Mouse (Mus musculus) lung, postnatal 14 days (tissue): ENCODE measurements at regions not wholly inside any gene's neighbourhood (a gene's known extent, or its start where the extent isn't known, plus 50 kb on each side); places are given as distances from the start of the nearest gene placed in this dataset.
"Not testable (repeated sequence)": the region's sequence is repeated elsewhere in the genome, so short reads cannot be mapped to it uniquely, and the experiment has no call there.

Experiments used
- DNase-seq: peaks from one replicate; pipeline ENCODE4 v3.0.0; 2021

DNA sequence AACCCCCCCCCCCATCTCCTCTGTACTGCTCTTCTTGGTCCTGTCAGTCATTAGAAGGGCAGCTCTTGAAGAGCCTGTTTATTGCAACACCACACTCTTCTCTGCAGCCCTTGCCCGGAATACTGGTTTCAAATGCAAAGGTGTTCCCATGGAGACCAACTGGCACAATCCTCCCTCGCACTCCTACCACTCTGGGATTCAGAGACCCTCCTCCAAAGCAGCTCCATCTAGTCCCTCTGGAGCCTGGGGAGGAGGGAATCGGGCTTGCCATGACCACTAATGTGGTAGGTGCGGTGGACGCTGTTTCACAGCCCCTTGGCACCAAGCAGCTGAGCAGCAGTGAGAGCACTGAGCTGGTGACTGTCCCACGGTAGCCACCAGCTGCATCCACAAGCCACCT is 83.1 kb downstream of the Stk35 start:
- no peak for DNase-seq

DNA sequence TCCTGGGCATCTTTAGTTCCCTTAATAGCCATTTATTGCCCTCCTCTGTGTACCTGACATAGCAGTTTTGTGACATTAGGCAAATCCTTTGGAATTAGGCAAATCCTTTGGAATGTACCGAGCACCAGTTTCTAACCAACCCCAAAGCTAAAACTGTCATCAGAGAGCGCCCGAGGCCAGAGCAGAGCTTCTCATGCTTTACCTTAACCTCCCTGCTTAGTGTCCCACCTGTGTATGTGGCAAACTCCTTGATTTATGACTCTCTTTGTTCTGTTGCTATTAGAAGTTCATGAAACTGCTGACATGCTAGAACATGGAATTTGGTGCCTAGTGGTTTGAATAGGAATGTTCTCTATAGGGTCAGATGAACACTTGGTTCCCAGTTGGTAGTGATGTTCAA is 84.0 kb downstream of the Stk35 start:
- DNase-seq: no peak

DNA sequence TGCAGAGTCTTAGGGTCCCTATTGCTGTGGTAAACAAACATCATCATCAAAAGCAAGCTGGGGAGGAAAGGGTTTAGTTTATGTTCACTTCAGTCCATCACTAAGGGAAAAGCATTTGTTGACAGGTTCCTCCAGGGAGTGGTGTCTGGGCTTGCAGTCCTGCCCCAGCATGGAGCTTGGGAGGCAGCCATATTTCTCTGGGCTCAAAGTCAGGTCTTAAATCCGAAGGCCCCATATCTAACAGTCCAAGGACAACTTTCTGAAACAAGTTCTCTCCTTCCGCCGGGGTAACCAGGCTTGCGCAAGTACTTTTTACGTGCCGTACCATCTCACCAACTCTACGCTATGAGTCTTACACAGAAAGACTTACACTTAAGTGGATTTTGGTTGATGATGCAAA is 85.2 kb downstream of the Stk35 start:
- DNase-seq: no peak

DNA sequence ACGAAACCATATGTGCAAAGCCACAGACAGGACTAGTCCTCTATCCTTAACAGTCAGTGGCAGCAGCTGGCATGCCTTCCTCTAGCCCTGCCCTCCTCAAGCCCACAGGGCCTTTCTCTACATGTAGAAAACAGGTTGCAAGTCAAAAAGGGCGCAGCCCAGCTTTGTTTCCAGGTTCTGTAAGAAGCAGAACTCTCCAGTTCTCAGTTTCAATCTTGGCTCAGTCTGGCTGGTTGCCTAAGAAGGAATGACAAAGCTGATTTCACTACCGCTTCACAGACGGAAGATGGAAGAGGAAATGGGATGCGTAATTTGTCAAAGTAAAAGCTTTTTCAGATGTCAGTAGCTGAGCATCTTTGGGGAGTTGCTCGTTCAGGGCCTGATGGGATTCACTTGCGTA is 92.9 kb downstream of the Stk35 start:
- DNase-seq: peak; percentile 24

DNA sequence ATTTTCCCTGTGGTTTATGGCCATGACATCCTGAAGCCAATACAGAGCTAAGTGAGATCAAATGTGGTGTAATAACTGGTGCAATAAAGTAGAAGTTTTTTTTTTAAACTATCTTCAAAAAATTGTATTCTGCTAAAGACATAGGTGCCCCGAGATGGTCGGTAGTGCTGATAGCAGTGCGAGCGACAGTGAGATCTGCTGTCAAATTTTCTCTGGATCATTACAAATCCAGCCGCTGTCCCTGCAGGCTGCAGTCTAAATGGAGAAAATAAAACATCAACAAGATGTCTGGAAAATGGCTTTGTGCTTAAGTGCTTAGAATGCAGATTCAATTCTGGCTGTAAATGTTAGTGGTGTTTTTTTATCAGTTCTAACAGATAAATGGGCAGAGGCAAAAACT is 93.5 kb downstream of the Stk35 start:
- no peak for DNase-seq

DNA sequence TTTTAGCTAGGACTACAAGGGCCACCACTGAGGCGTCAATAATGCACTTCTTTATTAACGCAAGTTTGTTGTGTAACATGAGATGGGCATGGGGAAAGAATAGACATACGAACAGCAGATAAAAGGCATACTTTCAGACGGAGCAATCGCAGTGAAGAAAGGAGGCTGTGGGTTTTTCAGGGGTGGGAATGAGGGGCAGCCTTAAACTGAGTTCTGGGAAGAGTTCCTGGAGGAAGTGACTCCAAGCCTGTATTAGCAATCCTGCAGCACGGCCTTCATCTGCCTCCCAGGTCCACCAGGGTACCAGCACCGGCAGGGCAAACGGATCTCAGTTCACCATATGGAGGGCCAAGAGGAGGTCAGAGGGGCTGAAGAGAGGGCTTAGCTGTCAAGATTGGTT is 94.6 kb downstream of the Stk35 start:
- DNase-seq: no peak

DNA sequence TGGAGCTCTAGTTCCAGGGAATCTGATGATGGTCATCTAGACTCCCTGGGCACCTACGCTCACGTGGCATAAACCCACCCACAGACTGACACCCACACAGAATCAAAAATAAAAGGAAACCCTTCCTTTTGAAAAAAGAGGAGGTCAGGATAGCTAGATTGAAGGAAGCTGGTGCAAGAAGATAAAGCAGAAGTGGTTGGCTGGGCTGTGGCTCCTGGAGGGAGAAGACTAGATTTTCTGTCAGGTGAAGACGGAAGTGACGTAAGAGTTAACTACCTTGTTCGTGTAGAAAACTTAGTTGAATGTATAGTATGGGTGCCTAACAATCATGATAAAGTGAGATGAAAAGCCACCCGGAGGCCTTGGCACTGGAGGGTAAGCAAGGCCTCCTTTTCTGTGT is 95.1 kb downstream of the Stk35 start:
- no peak for DNase-seq

DNA sequence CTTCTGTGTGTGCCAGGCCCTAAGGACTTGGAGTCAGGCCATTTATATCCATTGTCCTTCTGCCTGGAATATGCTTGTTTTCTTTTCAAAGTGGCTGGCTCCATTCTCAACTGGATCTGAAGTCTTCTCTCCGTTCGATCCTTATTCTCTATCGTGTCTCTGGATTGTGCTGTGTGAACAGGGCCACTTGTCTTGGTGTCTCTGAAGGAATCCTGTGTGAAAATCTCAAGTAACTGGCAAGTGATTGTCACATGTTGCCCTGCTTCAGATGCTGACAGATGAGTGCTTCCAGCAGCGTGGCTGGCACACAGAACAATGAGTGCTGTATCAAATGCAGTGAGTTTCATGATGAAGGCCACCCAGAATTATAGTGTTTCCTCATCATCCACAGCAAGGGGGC is 96.4 kb downstream of the Stk35 start:
- DNase-seq: no peak

DNA sequence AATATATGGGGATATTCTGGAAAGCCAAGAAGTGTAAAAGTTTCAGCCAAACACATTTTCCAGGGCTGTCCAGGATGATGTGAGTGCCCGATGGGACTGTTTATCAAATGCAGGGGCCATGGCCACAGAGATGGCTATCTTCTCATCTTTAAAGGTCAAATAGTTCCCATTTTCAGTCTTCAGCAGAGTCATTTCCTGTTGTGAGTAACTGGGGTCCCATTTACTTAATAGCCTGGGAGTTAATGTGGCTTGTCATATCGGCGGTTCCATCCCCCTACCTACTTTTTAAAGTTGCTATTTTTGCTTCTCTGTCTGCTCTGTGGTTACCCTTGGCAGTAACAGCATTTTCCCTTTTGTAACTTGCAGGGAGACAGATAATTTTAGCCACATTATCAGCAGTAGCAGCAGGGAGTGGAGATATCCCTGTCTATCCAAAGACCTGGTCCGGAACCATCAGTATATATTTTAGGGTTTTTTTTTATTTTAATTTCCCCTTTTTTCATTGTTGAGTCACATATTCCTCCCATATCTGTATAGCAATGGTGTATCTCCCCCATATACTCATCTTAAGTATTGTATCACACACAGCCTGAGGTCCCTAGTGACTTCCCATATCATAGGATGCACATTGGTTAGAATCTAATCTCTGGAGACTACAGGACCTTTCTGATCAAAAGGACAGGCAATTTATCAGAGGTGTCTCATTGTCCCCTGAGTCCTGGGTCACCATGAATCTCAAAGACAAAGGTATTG is 103.2 kb downstream of the Stk35 start:
- DNase-seq: no peak

DNA sequence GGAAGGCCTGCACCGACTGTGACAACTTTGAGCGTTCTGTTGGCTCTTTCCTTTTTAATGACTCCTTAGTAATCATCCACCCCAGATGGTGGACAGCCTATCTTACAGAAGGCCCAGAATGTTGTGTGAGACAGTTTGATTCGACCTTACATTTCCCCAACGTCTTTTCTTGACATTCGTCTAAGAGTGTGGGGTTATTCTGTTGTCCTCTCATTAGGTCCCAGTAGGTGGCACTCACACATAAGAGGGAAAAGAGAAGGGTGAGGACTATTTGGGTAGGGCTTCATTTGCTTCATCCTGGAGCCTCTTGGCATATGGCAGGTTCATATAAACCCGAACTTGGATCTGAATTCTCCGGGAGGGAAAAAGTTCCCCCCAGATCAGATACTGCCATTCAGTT is 104.4 kb downstream of the Stk35 start:
- DNase-seq: peak; percentile 34

DNA sequence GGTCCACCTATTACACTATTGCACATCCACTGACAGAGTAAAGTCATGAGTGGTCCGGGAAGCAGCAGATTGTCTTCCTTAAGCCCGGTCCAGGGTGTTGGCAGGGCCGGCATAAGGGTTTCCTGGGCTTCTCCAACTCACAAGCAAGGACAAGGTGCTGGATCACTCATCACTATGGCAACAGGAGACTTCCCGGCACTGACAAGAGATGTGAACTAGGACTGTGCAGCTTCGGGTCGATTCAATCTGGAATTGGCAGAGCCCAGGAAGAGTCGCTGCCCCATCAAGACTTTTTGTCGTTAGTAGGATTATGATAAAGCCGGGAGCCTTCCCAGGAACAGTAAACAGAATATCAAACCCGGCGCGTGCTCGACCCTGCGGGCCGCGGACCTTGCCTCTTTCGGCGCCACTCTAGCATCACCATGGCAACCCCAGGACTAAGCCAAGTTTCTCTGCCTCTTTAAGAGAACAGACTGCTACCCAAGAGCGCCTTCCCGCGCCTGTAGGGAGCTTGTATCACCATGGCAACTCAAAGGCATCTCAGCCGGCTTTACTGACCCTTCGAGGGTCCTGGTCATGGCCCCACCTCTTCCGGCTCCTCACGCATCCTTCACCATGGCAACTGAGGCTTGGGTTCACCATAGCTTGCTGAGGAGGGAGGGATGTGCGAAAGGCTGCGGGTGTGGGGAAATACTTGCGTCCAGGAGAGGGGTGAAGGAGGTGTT is 103.3 kb upstream of the Tgm3 start:
- DNase-seq: no peak

DNA sequence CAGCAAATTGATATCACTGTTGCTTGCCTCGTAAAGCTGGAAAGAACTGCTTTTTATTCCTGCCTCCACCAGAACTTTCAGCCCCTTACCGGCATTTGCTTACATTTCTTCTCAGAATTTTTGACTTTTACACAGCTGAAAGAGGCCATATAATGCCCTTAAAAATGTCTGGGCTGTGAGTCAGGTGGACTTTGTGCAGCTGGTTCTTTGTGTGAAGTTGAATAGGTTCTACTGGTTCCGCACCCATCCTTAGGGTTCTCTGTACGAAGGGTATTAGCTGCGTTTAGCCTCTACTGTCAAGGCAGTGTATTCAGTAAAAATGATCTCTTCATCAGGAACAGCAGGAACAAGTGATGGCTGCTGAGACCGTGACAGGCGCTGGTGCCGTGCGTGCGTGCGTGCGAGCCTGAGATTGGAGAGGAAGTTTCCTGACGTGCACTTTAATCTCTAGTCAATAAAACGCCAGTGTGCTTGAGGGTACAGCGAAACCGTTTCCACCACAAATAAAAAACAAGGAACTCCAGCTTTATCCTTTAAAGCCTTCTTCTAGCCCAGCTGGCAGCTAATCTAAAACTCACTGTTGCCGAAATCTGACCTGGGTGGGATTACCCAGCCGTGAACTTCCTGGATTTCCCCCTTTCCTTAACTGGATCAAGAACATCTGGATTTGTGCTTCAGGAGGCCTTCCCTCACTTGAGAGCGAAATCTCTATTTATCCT is 100.8 kb upstream of the Tgm3 start:
- no peak for DNase-seq

DNA sequence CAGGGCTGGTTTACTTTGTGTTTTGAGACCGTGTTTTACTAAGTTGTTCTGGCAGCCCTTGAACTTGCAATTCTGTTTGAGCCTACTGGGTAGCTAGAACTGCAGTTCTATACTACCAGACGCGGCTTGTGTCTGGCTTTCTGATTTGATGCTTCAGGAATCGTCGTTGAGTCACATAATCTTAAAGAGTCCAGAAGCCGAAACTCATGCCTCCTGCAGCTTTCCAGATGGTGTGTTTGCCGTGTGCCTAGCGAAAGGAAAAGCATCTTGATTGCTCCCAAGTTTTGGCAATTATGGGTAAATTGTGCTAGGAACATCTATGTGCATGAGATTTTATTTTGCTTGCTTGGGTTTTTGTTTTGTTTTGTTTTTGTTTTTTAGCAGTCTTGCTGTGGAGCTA is 99.6 kb upstream of the Tgm3 start:
- DNase-seq: no peak

DNA sequence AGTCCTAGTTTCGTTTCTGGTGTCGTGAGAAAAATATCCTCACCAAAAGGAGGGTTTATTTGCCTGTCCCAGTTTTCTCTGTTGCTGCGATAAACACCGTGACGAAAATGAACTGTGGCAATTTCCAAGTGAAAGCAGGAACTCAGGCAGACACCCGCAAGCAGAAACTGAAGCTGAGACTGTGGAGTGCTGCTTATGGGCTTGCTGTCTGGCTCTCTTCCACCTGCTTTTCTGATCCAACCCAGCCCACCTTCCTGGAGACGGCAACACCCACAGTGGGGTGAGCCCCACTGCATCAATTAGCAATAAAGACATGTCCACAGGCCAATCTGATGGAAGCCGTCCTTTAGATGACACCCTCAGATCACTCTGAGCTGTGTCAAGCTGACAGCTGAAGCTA is 97.9 kb upstream of the Tgm3 start:
- no peak for DNase-seq

DNA sequence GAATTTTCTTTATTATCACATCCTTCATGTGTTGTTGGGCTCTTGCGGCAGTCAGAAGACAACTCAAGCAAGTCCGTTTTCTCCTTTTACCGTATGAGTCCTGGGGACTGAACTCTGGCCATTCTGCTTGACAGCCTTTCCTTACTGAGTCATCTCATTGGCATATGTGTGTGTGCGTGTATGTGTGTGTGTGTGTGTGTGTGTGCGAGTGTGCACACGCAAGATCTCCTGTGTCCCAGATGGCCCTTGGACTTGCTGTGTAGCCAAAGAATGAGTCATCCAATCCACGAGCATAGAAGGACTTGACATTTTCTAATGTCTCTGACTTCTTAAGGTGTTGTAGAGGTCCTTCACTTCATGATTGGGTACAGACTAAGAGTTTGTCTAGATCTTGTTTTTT is 95.7 kb upstream of the Tgm3 start:
- DNase-seq: no peak

DNA sequence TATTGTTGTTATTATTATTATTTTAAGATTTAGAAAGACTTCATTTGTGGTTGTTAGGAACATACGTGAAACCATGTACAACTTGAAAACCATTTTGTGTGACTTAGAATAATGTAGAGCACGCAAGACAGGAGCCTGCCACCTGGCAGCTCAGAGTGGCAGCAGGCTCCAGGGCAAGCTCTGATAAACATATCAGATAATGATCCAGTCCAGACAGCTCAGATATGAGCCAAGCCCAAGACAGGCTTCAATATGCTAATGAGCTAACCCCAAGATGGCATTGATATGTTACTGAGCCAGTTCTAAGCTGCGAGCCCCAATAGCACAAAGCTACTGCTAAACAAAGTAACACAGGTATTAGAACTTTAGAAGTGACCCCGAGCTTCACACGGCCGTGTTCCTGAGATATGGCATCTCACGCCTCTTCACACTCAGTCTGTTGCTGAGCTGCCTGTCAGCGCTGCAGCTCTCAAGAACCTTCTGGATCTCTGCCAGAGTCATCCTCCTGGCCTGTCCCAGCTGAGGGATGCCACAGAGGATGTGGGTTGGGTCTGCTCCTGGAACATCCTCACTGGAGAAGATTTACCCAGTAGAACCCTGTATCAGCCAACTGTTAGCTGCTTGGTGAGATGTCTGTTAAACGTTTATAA is 93.9 kb upstream of the Tgm3 start:
- no peak for DNase-seq

DNA sequence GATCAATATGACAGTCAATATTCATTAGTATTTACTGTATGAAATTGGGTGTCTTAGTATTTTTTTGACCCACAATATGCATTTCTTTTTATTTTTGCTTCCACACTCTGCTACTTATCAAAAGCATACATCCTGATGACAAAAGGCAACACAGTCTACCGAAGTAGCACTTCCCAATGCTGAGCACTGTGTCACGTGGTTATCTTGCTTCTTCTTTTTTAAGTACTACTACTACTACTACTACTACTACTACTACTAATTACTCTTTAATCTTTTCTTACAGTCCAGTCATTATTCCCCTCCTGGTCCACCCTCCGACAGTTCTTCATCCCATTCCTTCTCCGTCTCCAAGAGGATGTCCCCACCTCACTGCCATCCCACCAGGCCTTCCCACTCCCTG is 92.6 kb upstream of the Tgm3 start:
- DNase-seq: no peak

DNA sequence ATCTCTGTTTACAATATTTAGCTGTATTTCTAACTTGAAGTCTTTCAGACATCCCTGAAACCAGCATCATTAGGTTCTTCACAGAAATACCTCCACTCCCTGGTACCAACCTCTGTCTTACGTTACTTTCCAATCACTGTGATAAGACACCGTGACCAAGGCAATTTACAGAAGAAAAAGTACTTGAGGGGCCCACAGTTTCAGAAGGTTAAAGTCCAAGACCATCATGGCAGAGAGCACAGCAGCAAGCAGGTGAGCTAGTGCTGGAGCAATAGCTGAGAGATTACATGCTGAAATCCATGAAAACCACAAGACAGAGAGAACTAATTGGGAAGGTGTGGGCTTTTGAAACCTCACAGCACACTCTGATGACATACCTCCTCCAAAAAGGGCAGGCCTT is 84.9 kb upstream of the Tgm3 start:
- DNase-seq: no peak

DNA sequence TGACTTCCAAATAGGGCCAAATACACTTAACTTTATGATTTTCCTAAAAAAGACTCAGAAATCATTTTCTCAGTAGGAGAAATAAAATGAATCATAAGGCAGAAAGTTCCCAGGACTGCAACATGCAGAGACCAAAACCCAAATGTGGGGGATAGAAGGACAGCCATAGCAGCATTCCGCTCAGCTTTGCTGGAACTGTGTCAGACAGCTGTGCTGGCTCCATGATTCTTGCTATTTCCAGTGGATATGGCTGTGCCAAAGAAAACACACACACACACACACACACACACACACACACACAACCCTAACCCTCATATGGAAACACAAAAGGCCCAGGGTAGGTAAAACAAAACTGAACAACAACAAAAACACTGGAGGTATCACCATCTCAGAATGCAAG is 78.6 kb upstream of the Tgm3 start:
- no peak for DNase-seq

DNA sequence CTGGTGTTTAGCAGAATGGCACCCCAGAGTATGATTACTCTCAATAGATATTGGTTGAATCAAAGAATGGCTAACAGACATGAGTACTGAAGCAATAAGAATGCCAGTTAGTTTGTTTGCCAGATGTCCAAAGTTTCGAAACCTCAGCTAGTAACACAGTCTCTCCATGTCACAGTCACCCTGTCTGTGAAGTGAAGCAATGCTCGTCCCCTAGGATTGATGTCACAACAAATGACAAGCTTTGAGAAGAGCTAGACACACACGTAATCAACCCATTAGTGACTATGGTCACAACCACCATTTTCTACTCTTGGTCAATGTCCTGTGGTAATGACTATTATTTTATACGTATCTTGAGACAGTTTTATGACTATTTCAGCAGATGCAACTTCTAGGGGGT is 69.3 kb upstream of the Tgm3 start:
- peak; percentile 34 for DNase-seq

DNA sequence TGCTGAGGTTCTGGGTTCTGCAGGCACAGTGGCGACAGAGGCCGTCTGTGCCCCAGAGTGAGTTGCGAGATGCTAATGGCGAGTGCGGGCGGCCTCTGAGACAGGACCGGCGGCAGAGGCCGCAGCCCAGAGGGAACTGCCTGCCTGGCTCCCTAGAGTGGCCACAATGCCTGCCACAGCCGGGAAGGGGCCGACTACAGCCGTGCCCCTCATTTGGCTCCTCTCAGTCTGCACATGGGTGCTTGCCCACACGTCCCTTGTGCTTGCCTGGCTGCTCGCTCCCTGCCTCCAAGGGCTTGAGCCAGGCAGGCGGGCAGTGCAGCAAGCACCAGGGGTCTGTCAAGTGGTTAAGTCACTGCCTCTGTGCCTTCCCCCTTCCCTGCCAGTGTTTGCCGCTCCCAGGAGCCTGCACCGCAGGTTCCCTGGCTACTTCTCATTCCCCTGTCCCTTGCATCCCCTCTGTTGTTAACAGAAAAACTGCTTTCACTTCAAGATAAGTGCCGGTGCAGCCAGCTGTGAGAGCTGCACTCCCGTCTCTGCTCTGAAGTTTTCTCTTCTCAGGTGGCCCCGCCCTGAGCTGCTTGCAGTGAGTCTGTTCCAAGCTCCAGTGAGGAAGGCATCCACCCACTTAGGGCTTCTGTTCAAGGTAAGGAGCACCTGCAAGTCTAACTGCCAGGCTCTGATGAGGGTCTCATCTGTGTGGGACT is 64.1 kb upstream of the Tgm3 start:
- peak; percentile 3 for DNase-seq

DNA sequence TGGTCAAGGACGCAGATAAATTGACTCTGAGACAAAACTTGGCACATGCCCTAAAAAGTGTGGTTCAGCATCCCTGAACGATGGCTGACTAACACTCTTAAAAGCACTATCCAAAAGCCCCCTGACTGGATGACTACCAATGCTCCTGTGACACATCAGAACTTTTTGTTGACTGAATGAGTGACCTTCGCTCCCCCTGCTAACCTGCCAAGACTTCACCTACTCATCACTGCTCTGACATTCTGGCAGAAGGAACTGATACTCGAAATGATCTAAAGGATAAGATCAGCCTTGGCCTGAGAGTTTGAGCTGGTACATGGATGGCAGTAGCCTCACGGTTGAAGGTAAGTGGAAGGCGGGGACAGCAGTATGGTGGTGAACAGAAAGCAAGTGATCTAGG is 62.4 kb upstream of the Tgm3 start:
- DNase-seq: not testable (repeated sequence)

DNA sequence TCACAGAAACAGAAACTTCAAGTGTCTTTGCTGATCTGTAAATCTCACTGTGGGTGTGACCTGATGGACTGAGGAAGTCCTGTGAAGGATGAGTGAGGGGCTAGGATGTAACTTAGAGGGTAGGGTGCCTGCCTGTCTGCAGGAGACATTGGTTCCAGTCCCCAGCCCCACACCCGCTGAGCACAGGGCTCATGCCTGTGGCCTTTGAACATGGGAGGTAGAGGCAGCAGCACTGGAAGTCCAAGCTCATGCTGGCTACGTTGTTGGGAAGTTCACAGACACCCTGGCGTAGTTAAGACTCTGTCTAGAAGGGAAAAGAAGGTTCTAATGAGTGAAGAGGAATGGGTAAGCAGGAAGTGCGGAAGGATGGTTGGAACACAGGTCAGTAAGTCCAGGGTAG is 59.7 kb upstream of the Tgm3 start:
- no peak for DNase-seq
